Mouse (Mus musculus): Measurements from ENCODE around the gene Canx.

The Canx gene

GRCm38 (mm10) chr11:50292190-50292855, 33.1 kb downstream of the Canx start, which contains the start of gene Maml1:
Maml1 (minus strand) TSS chr11:50292311.
- no peak for TF ChIP-seq GATA4 (IDR thresholded peaks at IDR 0.05; ENCODE audit: insufficient replicate concordance, low read length)

- no peak for TF ChIP-seq GATA4 (IDR thresholded peaks at IDR 0.05; ENCODE audit: insufficient replicate concordance, low read length)
Measured at GRCm38 (mm10) chr11:50291321-50292165, 33.9 kb downstream of the Canx start.

GRCm38 (mm10) chr11:50290486-50291225, 34.8 kb downstream of the Canx start:
- TF ChIP-seq GATA4 (IDR thresholded peaks at IDR 0.05; ENCODE audit: insufficient replicate concordance, low read length), result no peak

GRCm38 (mm10) chr11:50286428-50286827, 39.0 kb downstream of the Canx start:
- TF ChIP-seq GATA4 (IDR thresholded peaks at IDR 0.05; ENCODE audit: insufficient replicate concordance, low read length), result no peak

GRCm38 (mm10) chr11:50285696-50286095, 39.8 kb downstream of the Canx start:
- no peak for TF ChIP-seq GATA4 (IDR thresholded peaks at IDR 0.05; ENCODE audit: insufficient replicate concordance, low read length)

GRCm38 (mm10) chr11:50285263-50285662, 40.2 kb downstream of the Canx start:
- no peak for TF ChIP-seq GATA4 (IDR thresholded peaks at IDR 0.05; ENCODE audit: insufficient replicate concordance, low read length)

GRCm38 (mm10) chr11:50280053-50280452, 45.4 kb downstream of the Canx start:
- no peak for TF ChIP-seq GATA4 (IDR thresholded peaks at IDR 0.05; ENCODE audit: insufficient replicate concordance, low read length)

- no peak for TF ChIP-seq GATA4 (IDR thresholded peaks at IDR 0.05; ENCODE audit: insufficient replicate concordance, low read length)
Measured at GRCm38 (mm10) chr11:50279005-50279404, 46.5 kb downstream of the Canx start.

- no peak for TF ChIP-seq GATA4 (IDR thresholded peaks at IDR 0.05; ENCODE audit: insufficient replicate concordance, low read length)
Measured at GRCm38 (mm10) chr11:50277706-50278105, 47.8 kb downstream of the Canx start.

GRCm38 (mm10) chr11:50277025-50277424, 48.4 kb downstream of the Canx start:
- no peak for TF ChIP-seq GATA4 (IDR thresholded peaks at IDR 0.05; ENCODE audit: insufficient replicate concordance, low read length)

GRCm38 (mm10) chr11:50275568-50276151, 49.8 kb downstream of the Canx start:
- no peak for TF ChIP-seq GATA4 (IDR thresholded peaks at IDR 0.05; ENCODE audit: insufficient replicate concordance, low read length)

- TF ChIP-seq GATA4 (IDR thresholded peaks at IDR 0.05; ENCODE audit: insufficient replicate concordance, low read length), result no peak
Measured at GRCm38 (mm10) chr11:50275077-50275476, 50.4 kb downstream of the Canx start.

- TF ChIP-seq GATA4 (IDR thresholded peaks at IDR 0.05; ENCODE audit: insufficient replicate concordance, low read length), result no peak
Measured at GRCm38 (mm10) chr11:50272819-50273218, 52.7 kb downstream of the Canx start.

GRCm38 (mm10) chr11:50269885-50270284, 55.6 kb downstream of the Canx start:
- TF ChIP-seq GATA4 (IDR thresholded peaks at IDR 0.05; ENCODE audit: insufficient replicate concordance, low read length), result no peak

- no peak for TF ChIP-seq GATA4 (IDR thresholded peaks at IDR 0.05; ENCODE audit: insufficient replicate concordance, low read length)
Measured at GRCm38 (mm10) chr11:50269163-50269562, 56.3 kb downstream of the Canx start.
